Mouse (Mus musculus) CD4-positive, CD25-positive, alpha-beta regulatory T cell, adult 2 months (primary cell): ENCODE data around the gene Tnpo3.

ENCODE experiments used
- DNase-seq: peaks from one replicate; pipeline ENCODE4 v3.0.0-alpha.2; 2012; ENCODE audit warnings: low read depth, low spot score

The Tnpo3 gene

GRCm38 (mm10) chr6:29528165-29528505 lies 81.6 kb downstream of the Tnpo3 start:
- no peak for DNase-seq

GRCm38 (mm10) chr6:29527361-29528164 lies 82.1 kb downstream of the Tnpo3 start:
- peak; percentile 44 for DNase-seq

- peak; percentile 74 for DNase-seq
Measured at GRCm38 (mm10) chr6:29526281-29527251, 83.1 kb downstream of the Tnpo3 start, which contains the start of gene Irf5. TSS of gene Irf5 (plus strand) at chr6:29526625.

GRCm38 (mm10) chr6:29525256-29525655 lies 84.4 kb downstream of the Tnpo3 start:
- DNase-seq = peak; percentile 76

- no peak for DNase-seq
Measured at GRCm38 (mm10) chr6:29524034-29524489, 85.6 kb downstream of the Tnpo3 start.

- no peak for DNase-seq
Measured at GRCm38 (mm10) chr6:29523301-29524033, 86.2 kb downstream of the Tnpo3 start.

- no peak for DNase-seq
Measured at GRCm38 (mm10) chr6:29522626-29523300, 86.9 kb downstream of the Tnpo3 start.

GRCm38 (mm10) chr6:29517139-29517538 lies 92.5 kb downstream of the Tnpo3 start:
- peak; percentile 84 for DNase-seq

- peak; percentile 68 for DNase-seq
Measured at GRCm38 (mm10) chr6:29513284-29513683, 96.4 kb downstream of the Tnpo3 start.

- no peak for DNase-seq
Measured at GRCm38 (mm10) chr6:29509086-29509485, 100.6 kb downstream of the Tnpo3 start.

- DNase-seq = peak; percentile 20
Measured at GRCm38 (mm10) chr6:29507447-29508309, 102.0 kb downstream of the Tnpo3 start, which contains the start of gene Kcp. TSS of gene Kcp (minus strand) at chr6:29507952.

GRCm38 (mm10) chr6:29506834-29507233 lies 102.9 kb downstream of the Tnpo3 start:
- no peak for DNase-seq

GRCm38 (mm10) chr6:29505493-29505892 lies 104.2 kb downstream of the Tnpo3 start:
- DNase-seq = no peak

- DNase-seq = no peak
Measured at GRCm38 (mm10) chr6:29501599-29501998, 108.1 kb downstream of the Tnpo3 start.

- DNase-seq = no peak
Measured at GRCm38 (mm10) chr6:29500810-29501209, 108.9 kb downstream of the Tnpo3 start.

GRCm38 (mm10) chr6:29500177-29500576 lies 109.5 kb downstream of the Tnpo3 start:
- DNase-seq = no peak

GRCm38 (mm10) chr6:29497791-29498190 lies 111.9 kb downstream of the Tnpo3 start:
- DNase-seq = no peak

GRCm38 (mm10) chr6:29496270-29496669 lies 113.4 kb downstream of the Tnpo3 start:
- DNase-seq = no peak

GRCm38 (mm10) chr6:29494101-29494500 lies 115.6 kb downstream of the Tnpo3 start:
- DNase-seq = no peak
